Mouse (Mus musculus): Measurements from ENCODE around the gene Mpp3. TPM values are rescaled to one million over a fixed set of nuclear protein-coding genes. Genes with fewer than 3 reads are reported as not detected.

Mpp3 gene
- total and polyA plus RNA-seq, 3 experiments: 0.22 TPM; not detected in 2

GRCm38 (mm10) chr11:101968791-101969190, 59.5 kb downstream of the Mpp3 start:
- peak; percentile 64 for DNase-seq (ENCODE audit: low spot score)
- TF ChIP-seq CTCF (IDR thresholded peaks at IDR 0.05; ENCODE audit: low read depth, low read length) (peak; percentile 47), GATA1 (IDR thresholded peaks at IDR 0.05; ENCODE audit: borderline replicate concordance, low read length) (no peak), TAL1 (conservative IDR thresholded peaks at IDR 0.05; ENCODE audit: low read depth, low read length) (no peak), GATA2 (IDR thresholded peaks at IDR 0.05; ENCODE audit: borderline replicate concordance, low read depth, low read length) (no peak), POLR2AphosphoS5 (IDR thresholded peaks at IDR 0.05; ENCODE audit: insufficient replicate concordance, low read depth, low read length) (no peak)
- H3K9me3 ChIP-seq (replicated peaks): peaks cover 4% of the 10 kb centered on the region
- no peaks in the 10 kb centered on the region for H3K36me3 ChIP-seq (replicated peaks)
- ATAC-seq (ENCODE audit: extremely low read depth, insufficient number of reproducible peaks, low FRiP score, poor library complexity, severe bottlenecking): peak; percentile 28; the same call in 1 of the 2 replicates
- peaks cover 17% of the 10 kb centered on the region for H3K27me3 ChIP-seq (ENCODE audit: insufficient read depth, low read length)
- no peaks in the 10 kb centered on the region for H3K4me1 ChIP-seq (ENCODE audit: insufficient read depth, low read depth, low read length)
- H3K4me3 ChIP-seq (ENCODE audit: low read depth, low read length): no peak overlapping the region

GRCm38 (mm10) chr11:101968311-101968710, 60.0 kb downstream of the Mpp3 start:
- H3K27me3 ChIP-seq (ENCODE audit: insufficient read depth, low read length): peaks cover 22% of the 10 kb centered on the region
- H3K9me3 ChIP-seq (replicated peaks): peaks cover 6% of the 10 kb centered on the region
- ATAC-seq (ENCODE audit: extremely low read depth, insufficient number of reproducible peaks, low FRiP score, poor library complexity, severe bottlenecking): no peak
- H3K36me3 ChIP-seq (replicated peaks): no peaks in the 10 kb centered on the region
- H3K4me1 ChIP-seq (ENCODE audit: insufficient read depth, low read depth, low read length): no peaks in the 10 kb centered on the region
- TF ChIP-seq POLR2AphosphoS5 (IDR thresholded peaks at IDR 0.05; ENCODE audit: insufficient replicate concordance, low read depth, low read length): no peak
- TF ChIP-seq GATA1 (IDR thresholded peaks at IDR 0.05; ENCODE audit: borderline replicate concordance, low read length): no peak
- TF ChIP-seq TAL1 (conservative IDR thresholded peaks at IDR 0.05; ENCODE audit: low read depth, low read length): no peak
- TF ChIP-seq CTCF (IDR thresholded peaks at IDR 0.05; ENCODE audit: low read depth, low read length): no peak
- no peak for TF ChIP-seq GATA2 (IDR thresholded peaks at IDR 0.05; ENCODE audit: borderline replicate concordance, low read depth, low read length)
- no peak for DNase-seq (ENCODE audit: low spot score)
- H3K4me3 ChIP-seq (ENCODE audit: low read depth, low read length): no peak overlapping the region

DNA sequence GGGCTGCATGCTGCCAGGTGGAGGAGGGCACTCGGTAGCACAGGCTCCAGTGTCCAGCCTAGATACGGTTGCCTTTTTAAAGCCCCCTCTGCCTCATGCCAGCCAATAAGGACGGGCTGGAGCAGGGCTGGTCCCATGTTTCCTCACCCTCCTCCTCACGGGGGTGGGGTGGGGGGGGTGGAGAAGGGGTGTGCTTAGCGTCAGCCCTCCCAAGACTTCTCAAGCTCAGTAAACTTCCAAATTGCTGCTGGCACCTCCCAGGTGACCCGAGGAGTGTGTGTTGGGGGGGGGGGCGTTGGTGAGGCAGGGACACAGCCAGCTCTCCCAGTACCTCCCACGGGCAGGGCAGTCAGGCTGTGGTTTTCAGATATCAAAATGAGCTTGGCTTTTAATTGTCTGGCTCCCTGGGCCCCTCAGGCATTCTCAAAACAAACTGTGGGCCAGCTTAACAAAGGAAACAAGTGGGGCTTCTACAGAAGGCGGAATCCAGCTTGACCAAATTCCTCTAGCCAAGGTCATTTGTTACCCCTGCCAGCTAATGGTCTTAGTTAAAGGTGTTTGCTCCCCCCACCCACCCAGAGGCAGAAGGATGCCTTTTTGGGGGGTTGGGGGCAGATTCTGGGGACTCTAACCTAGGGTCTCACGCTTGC, 61.2 kb downstream of the Mpp3 start, which contains the start of gene Sost:
Sost (minus strand) TSS at position 51 of the 650 bp plus-strand sequence.
- no peaks in the 10 kb centered on the region for H3K4me1 ChIP-seq (ENCODE audit: insufficient read depth, low read depth, low read length)
- peaks cover 29% of the 10 kb centered on the region for H3K27me3 ChIP-seq (ENCODE audit: insufficient read depth, low read length)
- peaks cover 6% of the 10 kb centered on the region for H3K9me3 ChIP-seq (replicated peaks)
- DNase-seq (ENCODE audit: low spot score) (no peak), ATAC-seq (ENCODE audit: extremely low read depth, insufficient number of reproducible peaks, low FRiP score, poor library complexity, severe bottlenecking) (no peak)
- TF ChIP-seq CTCF (IDR thresholded peaks at IDR 0.05; ENCODE audit: low read depth, low read length) (no peak), POLR2AphosphoS5 (IDR thresholded peaks at IDR 0.05; ENCODE audit: insufficient replicate concordance, low read depth, low read length) (no peak), GATA1 (IDR thresholded peaks at IDR 0.05; ENCODE audit: borderline replicate concordance, low read length) (no peak), TAL1 (conservative IDR thresholded peaks at IDR 0.05; ENCODE audit: low read depth, low read length) (no peak), GATA2 (IDR thresholded peaks at IDR 0.05; ENCODE audit: borderline replicate concordance, low read depth, low read length) (no peak)
- H3K4me3 ChIP-seq (ENCODE audit: low read depth, low read length): no peak within 1 kb of the TSS
- no peaks in the 10 kb centered on the region for H3K36me3 ChIP-seq (replicated peaks)

- H3K4me3 ChIP-seq (ENCODE audit: low read depth, low read length): no peak overlapping the region
- peaks cover 6% of the 10 kb centered on the region for H3K9me3 ChIP-seq (replicated peaks)
- H3K4me1 ChIP-seq (ENCODE audit: insufficient read depth, low read depth, low read length): no peaks in the 10 kb centered on the region
- peaks cover 38% of the 10 kb centered on the region for H3K27me3 ChIP-seq (ENCODE audit: insufficient read depth, low read length)
- H3K36me3 ChIP-seq (replicated peaks): no peaks in the 10 kb centered on the region
- no peak for TF ChIP-seq CTCF (IDR thresholded peaks at IDR 0.05; ENCODE audit: low read depth, low read length)
- DNase-seq (ENCODE audit: low spot score): no peak
- ATAC-seq (ENCODE audit: extremely low read depth, insufficient number of reproducible peaks, low FRiP score, poor library complexity, severe bottlenecking): no peak
Observed at GRCm38 (mm10) chr11:101965553-101965952, 62.7 kb downstream of the Mpp3 start.

DNA sequence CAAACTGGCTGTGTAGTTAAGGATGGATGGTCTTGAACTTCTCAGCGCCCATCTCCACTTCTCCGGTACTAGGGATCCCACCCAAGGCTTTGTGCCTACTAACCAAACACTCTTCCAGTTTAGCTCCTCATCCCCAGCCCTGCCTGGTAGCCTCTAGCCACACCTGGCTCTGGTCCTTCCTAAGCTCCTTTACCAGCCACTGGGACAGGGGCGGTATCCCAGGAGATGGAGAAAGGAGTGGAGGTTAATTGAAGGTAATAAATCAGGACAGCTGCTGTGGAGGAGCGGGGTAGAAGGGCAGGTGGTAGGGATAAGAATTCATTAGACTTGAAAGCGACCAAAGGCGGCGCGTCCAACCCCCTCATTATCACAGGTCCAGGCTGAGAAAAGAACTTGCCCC, 63.6 kb downstream of the Mpp3 start:
- no peak for TF ChIP-seq GATA1 (IDR thresholded peaks at IDR 0.05; ENCODE audit: borderline replicate concordance, low read length)
- TF ChIP-seq TAL1 (conservative IDR thresholded peaks at IDR 0.05; ENCODE audit: low read depth, low read length): no peak
- TF ChIP-seq CTCF (IDR thresholded peaks at IDR 0.05; ENCODE audit: low read depth, low read length): no peak
- TF ChIP-seq POLR2AphosphoS5 (IDR thresholded peaks at IDR 0.05; ENCODE audit: insufficient replicate concordance, low read depth, low read length): no peak
- TF ChIP-seq GATA2 (IDR thresholded peaks at IDR 0.05; ENCODE audit: borderline replicate concordance, low read depth, low read length): no peak
- no peaks in the 10 kb centered on the region for H3K4me1 ChIP-seq (ENCODE audit: insufficient read depth, low read depth, low read length)
- H3K27me3 ChIP-seq (ENCODE audit: insufficient read depth, low read length): peaks cover 38% of the 10 kb centered on the region

GRCm38 (mm10) chr11:101963473-101964291, 64.6 kb downstream of the Mpp3 start:
- DNase-seq (ENCODE audit: low spot score) (no peak), ATAC-seq (ENCODE audit: extremely low read depth, insufficient number of reproducible peaks, low FRiP score, poor library complexity, severe bottlenecking) (no peak)
- H3K9me3 ChIP-seq (replicated peaks): peaks cover 6% of the 10 kb centered on the region
- no peak overlapping the region for H3K4me3 ChIP-seq (ENCODE audit: low read depth, low read length)
- peaks cover 1% of the 10 kb centered on the region; the same call in 1 of the 2 replicates for H3K4me1 ChIP-seq (ENCODE audit: insufficient read depth, low read depth, low read length)
- H3K36me3 ChIP-seq (replicated peaks): no peaks in the 10 kb centered on the region
- peaks cover 44% of the 10 kb centered on the region for H3K27me3 ChIP-seq (ENCODE audit: insufficient read depth, low read length)
- no peak for TF ChIP-seq GATA1 (IDR thresholded peaks at IDR 0.05; ENCODE audit: borderline replicate concordance, low read length)
- TF ChIP-seq POLR2AphosphoS5 (IDR thresholded peaks at IDR 0.05; ENCODE audit: insufficient replicate concordance, low read depth, low read length): no peak
- no peak for TF ChIP-seq CTCF (IDR thresholded peaks at IDR 0.05; ENCODE audit: low read depth, low read length)
- no peak for TF ChIP-seq GATA2 (IDR thresholded peaks at IDR 0.05; ENCODE audit: borderline replicate concordance, low read depth, low read length)

More for the DNA sequence above, 63.6 kb downstream of the Mpp3 start:
- no peak overlapping the region for H3K4me3 ChIP-seq (ENCODE audit: low read depth, low read length)
- peaks cover 6% of the 10 kb centered on the region for H3K9me3 ChIP-seq (replicated peaks)
- no peak for ATAC-seq (ENCODE audit: extremely low read depth, insufficient number of reproducible peaks, low FRiP score, poor library complexity, severe bottlenecking)
- no peak for DNase-seq (ENCODE audit: low spot score)
- H3K36me3 ChIP-seq (replicated peaks): no peaks in the 10 kb centered on the region
